Mouse (Mus musculus): ENCODE measurements at regions not wholly inside any gene's neighbourhood (a gene's known extent, or its start where the extent isn't known, plus 50 kb on each side); places are given as distances from the start of the nearest gene placed in this dataset.

DNA sequence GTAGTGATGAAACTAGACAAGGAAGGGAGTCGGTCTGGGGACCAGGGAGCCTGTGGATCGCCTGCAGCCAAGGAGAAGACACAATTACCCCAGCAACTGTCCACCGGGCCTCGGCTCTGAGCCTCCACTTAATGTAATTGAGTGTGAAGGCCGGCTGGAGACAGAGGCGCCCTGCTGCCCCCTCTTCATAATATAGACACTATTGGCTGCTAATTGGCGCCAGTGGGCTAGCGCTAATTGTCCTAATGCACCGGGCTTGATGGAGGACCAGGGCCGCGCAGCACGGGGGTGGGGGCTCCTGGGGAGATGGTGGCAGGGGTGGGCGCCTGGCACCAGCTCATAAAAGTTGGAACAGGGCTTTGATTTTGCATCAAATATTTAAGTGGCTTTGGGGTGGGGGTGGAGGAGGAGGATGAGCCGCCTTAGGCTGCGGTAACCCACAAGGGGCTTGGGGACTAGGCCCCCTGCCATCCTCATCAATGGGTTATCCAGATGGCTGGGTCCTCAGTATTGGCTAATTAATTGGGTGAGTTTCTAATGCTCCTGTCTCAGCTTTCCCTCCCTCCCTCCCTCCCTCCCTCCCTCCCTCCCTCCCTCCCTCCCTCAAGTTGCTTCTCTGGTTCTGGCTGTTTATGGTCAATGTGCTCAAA is 455.3 kb downstream of the Med13l start:
- Histone ChIP-seq H3K27me3 (ENCODE audit: control insufficient read depth, insufficient read depth, low read length, poor library complexity, severe bottlenecking) (no peaks in the 10 kb centered on the region), H3K4me3 (ENCODE audit: low read depth, low read length) (no peak overlapping the region), H3K27ac (ENCODE audit: insufficient read depth, low read length) (no peak overlapping the region), H3K4me1 (ENCODE audit: control insufficient read depth, insufficient read depth, low read length) (no peaks in the 10 kb centered on the region), H3K9ac (ENCODE audit: low read depth, poor library complexity, severe bottlenecking) (no peak overlapping the region), H3K9me3 (replicated peaks; ENCODE audit: control insufficient read depth, insufficient read depth, low read length, poor library complexity, severe bottlenecking) (no peaks in the 10 kb centered on the region), H3K36me3 (ENCODE audit: control insufficient read depth, insufficient read depth, low read length, poor library complexity, severe bottlenecking) (no peaks in the 10 kb centered on the region)
- no peak for TF ChIP-seq CTCF (IDR thresholded peaks at IDR 0.05; ENCODE audit: low read depth, low read length)
- TF ChIP-seq POLR2A (IDR thresholded peaks at IDR 0.05; ENCODE audit: insufficient read depth, low read length), result no peak
- TF ChIP-seq EP300 (IDR thresholded peaks at IDR 0.05; ENCODE audit: insufficient read depth, low read depth, low read length), result no peak

DNA sequence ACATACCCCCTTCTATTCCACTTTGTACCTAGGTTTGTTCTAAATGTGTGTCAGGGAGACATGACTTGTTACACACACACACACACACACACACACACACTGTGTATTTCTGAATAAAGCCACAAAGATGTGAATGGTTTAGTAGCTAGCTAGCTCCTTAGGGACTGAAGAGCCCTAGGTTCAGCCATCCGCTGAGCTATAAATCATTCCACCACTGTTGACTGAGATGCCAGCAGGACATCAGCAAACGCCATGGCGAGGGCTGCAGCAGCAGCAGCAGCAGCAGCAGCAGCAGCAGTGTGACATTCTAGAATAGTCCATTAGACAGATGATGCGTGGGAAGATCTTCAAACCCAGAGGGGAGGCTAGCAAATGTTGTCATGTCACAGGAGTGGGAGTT is 455.9 kb downstream of the Med13l start:
- no peak overlapping the region for H3K4me3 ChIP-seq (ENCODE audit: low read depth, low read length)
- H3K27ac ChIP-seq (ENCODE audit: insufficient read depth, low read length), result no peak overlapping the region
- H3K27me3 ChIP-seq (ENCODE audit: control insufficient read depth, insufficient read depth, low read length, poor library complexity, severe bottlenecking), result no peaks in the 10 kb centered on the region
- no peaks in the 10 kb centered on the region for H3K9me3 ChIP-seq (replicated peaks; ENCODE audit: control insufficient read depth, insufficient read depth, low read length, poor library complexity, severe bottlenecking)
- TF ChIP-seq EP300 (IDR thresholded peaks at IDR 0.05; ENCODE audit: insufficient read depth, low read depth, low read length) (no peak), POLR2A (IDR thresholded peaks at IDR 0.05; ENCODE audit: insufficient read depth, low read length) (no peak), CTCF (IDR thresholded peaks at IDR 0.05; ENCODE audit: low read depth, low read length) (no peak)
- no peaks in the 10 kb centered on the region for H3K36me3 ChIP-seq (ENCODE audit: control insufficient read depth, insufficient read depth, low read length, poor library complexity, severe bottlenecking)
- no peaks in the 10 kb centered on the region for H3K4me1 ChIP-seq (ENCODE audit: control insufficient read depth, insufficient read depth, low read length)
- H3K9ac ChIP-seq (ENCODE audit: low read depth, poor library complexity, severe bottlenecking), result no peak overlapping the region

- H3K4me3 ChIP-seq (ENCODE audit: low read depth, low read length), result no peak overlapping the region
- TF ChIP-seq EP300 (IDR thresholded peaks at IDR 0.05; ENCODE audit: insufficient read depth, low read depth, low read length) (no peak), POLR2A (IDR thresholded peaks at IDR 0.05; ENCODE audit: insufficient read depth, low read length) (no peak), CTCF (IDR thresholded peaks at IDR 0.05; ENCODE audit: low read depth, low read length) (no peak)
- H3K9ac ChIP-seq (ENCODE audit: low read depth, poor library complexity, severe bottlenecking), result no peak overlapping the region
- H3K36me3 ChIP-seq (ENCODE audit: control insufficient read depth, insufficient read depth, low read length, poor library complexity, severe bottlenecking), result no peaks in the 10 kb centered on the region
- H3K9me3 ChIP-seq (replicated peaks; ENCODE audit: control insufficient read depth, insufficient read depth, low read length, poor library complexity, severe bottlenecking), result no peaks in the 10 kb centered on the region
- H3K27me3 ChIP-seq (ENCODE audit: control insufficient read depth, insufficient read depth, low read length, poor library complexity, severe bottlenecking), result no peaks in the 10 kb centered on the region
- no peak overlapping the region for H3K27ac ChIP-seq (ENCODE audit: insufficient read depth, low read length)
- no peaks in the 10 kb centered on the region for H3K4me1 ChIP-seq (ENCODE audit: control insufficient read depth, insufficient read depth, low read length)
Observed at GRCm38 (mm10) chr5:119023947-119024346, 463.5 kb downstream of the Med13l start.

DNA sequence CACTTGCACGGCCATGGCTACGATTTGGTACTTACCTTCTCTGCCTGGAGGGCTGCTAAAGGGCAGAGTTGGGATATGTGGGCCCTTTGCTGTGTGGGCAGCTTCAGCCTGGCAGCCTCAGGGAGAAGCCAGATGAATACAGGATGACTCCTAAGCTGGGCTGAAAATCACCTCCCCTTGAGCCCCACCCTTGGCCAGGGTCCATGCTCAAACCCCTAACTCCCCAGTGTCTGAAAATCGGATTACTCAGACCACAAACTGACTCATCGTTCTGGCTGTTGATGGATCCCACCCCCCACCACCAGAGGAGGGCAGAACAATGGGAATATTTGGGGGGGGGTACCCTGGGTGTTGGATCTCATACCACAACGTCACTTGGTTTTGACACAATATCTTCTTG is 471.6 kb downstream of the Med13l start:
- H3K9ac ChIP-seq (ENCODE audit: low read depth, poor library complexity, severe bottlenecking), result no peak overlapping the region
- H3K27ac ChIP-seq (ENCODE audit: insufficient read depth, low read length), result no peak overlapping the region
- no peaks in the 10 kb centered on the region for H3K4me1 ChIP-seq (ENCODE audit: control insufficient read depth, insufficient read depth, low read length)
- H3K4me3 ChIP-seq (ENCODE audit: low read depth, low read length), result no peak overlapping the region
- no peaks in the 10 kb centered on the region for H3K27me3 ChIP-seq (ENCODE audit: control insufficient read depth, insufficient read depth, low read length, poor library complexity, severe bottlenecking)
- H3K36me3 ChIP-seq (ENCODE audit: control insufficient read depth, insufficient read depth, low read length, poor library complexity, severe bottlenecking), result no peaks in the 10 kb centered on the region
- H3K9me3 ChIP-seq (replicated peaks; ENCODE audit: control insufficient read depth, insufficient read depth, low read length, poor library complexity, severe bottlenecking), result no peaks in the 10 kb centered on the region
- TF ChIP-seq EP300 (IDR thresholded peaks at IDR 0.05; ENCODE audit: insufficient read depth, low read depth, low read length) (no peak), CTCF (IDR thresholded peaks at IDR 0.05; ENCODE audit: low read depth, low read length) (no peak), POLR2A (IDR thresholded peaks at IDR 0.05; ENCODE audit: insufficient read depth, low read length) (no peak)

DNA sequence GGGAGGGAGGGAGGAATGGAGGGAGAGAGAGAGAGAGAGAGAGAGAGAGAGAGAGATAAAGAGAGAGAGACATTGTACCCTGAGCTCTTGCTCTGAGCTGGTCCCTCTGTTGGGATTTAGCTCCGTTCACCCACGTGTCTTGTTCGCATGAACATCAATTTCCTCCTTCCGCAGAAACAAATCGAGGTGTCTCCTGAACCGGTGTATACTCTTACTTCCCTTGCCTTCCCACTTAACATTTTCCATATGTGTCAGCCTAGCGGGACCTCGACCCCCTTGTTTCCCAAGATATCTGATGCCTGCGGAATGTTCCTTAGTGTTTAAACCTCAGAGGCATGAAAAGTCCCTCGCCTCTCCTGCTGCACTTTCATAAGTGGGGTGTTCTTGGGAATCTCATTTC is 484.1 kb downstream of the Med13l start:
- no peaks in the 10 kb centered on the region for H3K4me1 ChIP-seq (ENCODE audit: control insufficient read depth, insufficient read depth, low read length)
- H3K9me3 ChIP-seq (replicated peaks; ENCODE audit: control insufficient read depth, insufficient read depth, low read length, poor library complexity, severe bottlenecking), result no peaks in the 10 kb centered on the region
- no peak overlapping the region for H3K9ac ChIP-seq (ENCODE audit: low read depth, poor library complexity, severe bottlenecking)
- no peak overlapping the region for H3K4me3 ChIP-seq (ENCODE audit: low read depth, low read length)
- H3K27ac ChIP-seq (ENCODE audit: insufficient read depth, low read length), result no peak overlapping the region
- H3K27me3 ChIP-seq (ENCODE audit: control insufficient read depth, insufficient read depth, low read length, poor library complexity, severe bottlenecking), result no peaks in the 10 kb centered on the region
- no peaks in the 10 kb centered on the region for H3K36me3 ChIP-seq (ENCODE audit: control insufficient read depth, insufficient read depth, low read length, poor library complexity, severe bottlenecking)
- TF ChIP-seq EP300 (IDR thresholded peaks at IDR 0.05; ENCODE audit: insufficient read depth, low read depth, low read length), result no peak
- TF ChIP-seq CTCF (IDR thresholded peaks at IDR 0.05; ENCODE audit: low read depth, low read length), result no peak
- TF ChIP-seq POLR2A (IDR thresholded peaks at IDR 0.05; ENCODE audit: insufficient read depth, low read length), result no peak

- no peak overlapping the region for H3K27ac ChIP-seq (ENCODE audit: insufficient read depth, low read length)
- TF ChIP-seq POLR2A (IDR thresholded peaks at IDR 0.05; ENCODE audit: insufficient read depth, low read length) (no peak), EP300 (IDR thresholded peaks at IDR 0.05; ENCODE audit: insufficient read depth, low read depth, low read length) (no peak), CTCF (IDR thresholded peaks at IDR 0.05; ENCODE audit: low read depth, low read length) (no peak)
Observed at GRCm38 (mm10) chr5:119047581-119047980, 487.1 kb downstream of the Med13l start.

More at GRCm38 (mm10) chr5:119047581-119047980, 487.1 kb downstream of the Med13l start:
- Histone ChIP-seq H3K27me3 (ENCODE audit: control insufficient read depth, insufficient read depth, low read length, poor library complexity, severe bottlenecking) (no peaks in the 10 kb centered on the region), H3K36me3 (ENCODE audit: control insufficient read depth, insufficient read depth, low read length, poor library complexity, severe bottlenecking) (no peaks in the 10 kb centered on the region), H3K4me3 (ENCODE audit: low read depth, low read length) (no peak overlapping the region), H3K9me3 (replicated peaks; ENCODE audit: control insufficient read depth, insufficient read depth, low read length, poor library complexity, severe bottlenecking) (no peaks in the 10 kb centered on the region), H3K9ac (ENCODE audit: low read depth, poor library complexity, severe bottlenecking) (no peak overlapping the region), H3K4me1 (ENCODE audit: control insufficient read depth, insufficient read depth, low read length) (no peaks in the 10 kb centered on the region)

Measured in ES-Bruce4 (cell line).